Mouse (Mus musculus) CD8-positive naive resting alpha-beta T cell, adult 2 months (primary cell): ENCODE data around the gene Igf1r.

Experiments
- DNase-seq, 2 experiments: peaks; one replicate each; pipeline ENCODE4 v3.0.0; 2022; ENCODE audit warnings: low read depth in 2 of 2, low spot score in 2 of 2

The Igf1r gene

GRCm38 (mm10) chr7:68117567-68117966 lies 164.9 kb downstream of the Igf1r start:
- no peak for DNase-seq

- DNase-seq, result no peak
Measured at GRCm38 (mm10) chr7:68117981-68118380, 165.4 kb downstream of the Igf1r start.

DNA sequence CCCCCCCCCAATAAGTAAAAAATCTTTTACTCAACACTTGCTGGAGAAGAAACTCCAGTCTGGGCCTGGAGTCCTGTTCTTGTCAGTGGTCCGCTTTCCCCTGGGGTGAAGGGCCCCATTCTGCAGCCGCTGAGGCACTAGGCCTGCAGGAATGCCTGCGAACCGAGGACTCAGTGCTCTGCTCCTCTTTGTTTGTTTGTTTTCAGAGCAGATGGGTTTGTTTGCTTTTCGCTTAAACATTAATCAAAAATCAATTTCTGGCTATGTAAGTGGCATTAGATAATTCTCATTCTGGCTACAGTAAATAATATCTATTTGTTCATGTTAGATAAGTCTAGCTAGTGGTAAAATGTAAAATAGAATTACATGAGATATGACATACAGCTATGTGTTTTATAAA lies 167.0 kb downstream of the Igf1r start:
- DNase-seq, result no peak

DNA sequence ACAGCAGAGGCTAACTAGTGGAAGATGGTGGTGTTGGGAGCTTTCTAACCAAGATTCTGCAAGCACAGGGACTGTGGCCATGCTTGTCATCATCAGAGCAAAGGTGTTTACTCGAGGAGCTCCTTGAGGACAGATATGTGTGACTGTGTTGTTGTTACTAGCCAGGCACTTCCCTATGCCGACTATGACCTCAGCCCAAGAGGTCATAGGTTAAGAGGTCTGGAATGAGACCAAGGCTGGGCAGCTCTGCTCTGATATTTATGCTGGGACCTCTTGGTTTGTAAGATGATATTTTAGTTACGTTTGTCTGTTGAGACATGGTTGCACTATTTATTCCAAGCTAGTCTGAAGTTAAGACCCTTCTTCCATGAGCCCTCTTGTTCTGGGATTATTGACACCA lies 169.8 kb downstream of the Igf1r start:
- no peak for DNase-seq

DNA sequence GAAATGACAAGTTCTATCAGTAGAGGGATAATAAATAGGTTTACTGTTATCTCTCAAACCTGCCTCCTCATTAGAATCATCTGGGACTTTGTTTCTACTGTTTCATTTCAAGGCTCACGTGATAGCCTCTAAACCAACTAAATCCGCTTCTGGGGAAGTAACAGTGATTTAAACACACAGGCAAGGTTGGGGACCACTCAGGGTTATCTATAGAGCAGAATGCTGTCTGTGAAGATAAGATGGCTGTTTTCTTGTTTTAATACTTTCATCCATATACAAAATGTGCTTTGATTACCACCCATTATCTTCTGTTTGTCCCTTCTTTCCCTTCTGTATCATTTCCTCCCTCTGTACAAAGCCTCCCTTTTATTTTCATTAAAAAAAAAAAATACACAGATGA lies 172.7 kb downstream of the Igf1r start:
- DNase-seq, result no peak

GRCm38 (mm10) chr7:68127799-68128261 lies 175.2 kb downstream of the Igf1r start:
- peak; percentile 31 to 54 for DNase-seq

DNA sequence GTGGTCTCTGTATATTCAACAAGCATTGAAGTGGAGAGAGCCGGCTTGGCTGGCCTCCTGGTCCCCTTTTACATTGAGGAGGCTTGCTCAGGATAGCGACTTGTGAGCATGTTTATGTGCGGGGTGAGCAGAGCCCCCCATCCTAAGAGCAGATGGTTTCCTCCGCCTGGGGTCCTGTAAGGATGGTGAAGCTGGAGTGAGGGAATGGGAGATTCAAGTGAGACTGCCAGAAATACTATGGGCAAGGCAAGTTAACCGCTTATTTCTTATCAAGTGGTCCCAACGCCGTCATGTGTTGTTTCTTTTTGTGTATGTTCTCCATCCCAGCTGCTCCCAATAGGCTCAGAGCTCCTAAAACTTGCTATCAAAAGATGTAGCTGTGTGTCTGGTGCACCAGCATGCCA lies 175.6 kb downstream of the Igf1r start:
- no peak for DNase-seq

DNA sequence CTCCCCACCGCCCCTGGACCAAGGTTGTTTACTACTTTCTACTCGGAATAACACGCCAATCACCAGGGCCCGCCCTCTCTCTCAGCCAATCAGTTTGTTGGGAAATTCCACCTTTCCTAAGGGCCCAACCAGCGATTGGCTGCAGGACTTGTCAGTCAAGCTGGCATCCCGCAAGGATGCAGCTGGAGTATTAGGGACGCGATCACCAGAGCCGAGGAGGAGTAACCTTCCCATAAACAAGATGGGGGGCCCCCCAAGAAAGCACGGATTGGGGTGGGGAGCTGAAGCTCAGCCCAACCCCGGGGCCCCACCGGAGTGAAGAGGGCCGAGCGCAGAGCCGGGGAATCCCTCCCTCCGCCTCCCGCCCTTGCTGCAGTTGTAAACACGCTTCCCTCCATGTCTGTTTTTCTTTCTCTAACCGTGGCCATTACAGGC lies 176.5 kb downstream of the Igf1r start:
- DNase-seq, result peak; percentile 74 to 85

- DNase-seq, result peak; percentile 19 to 57
Measured at GRCm38 (mm10) chr7:68129546-68130253, 177.1 kb downstream of the Igf1r start.

DNA sequence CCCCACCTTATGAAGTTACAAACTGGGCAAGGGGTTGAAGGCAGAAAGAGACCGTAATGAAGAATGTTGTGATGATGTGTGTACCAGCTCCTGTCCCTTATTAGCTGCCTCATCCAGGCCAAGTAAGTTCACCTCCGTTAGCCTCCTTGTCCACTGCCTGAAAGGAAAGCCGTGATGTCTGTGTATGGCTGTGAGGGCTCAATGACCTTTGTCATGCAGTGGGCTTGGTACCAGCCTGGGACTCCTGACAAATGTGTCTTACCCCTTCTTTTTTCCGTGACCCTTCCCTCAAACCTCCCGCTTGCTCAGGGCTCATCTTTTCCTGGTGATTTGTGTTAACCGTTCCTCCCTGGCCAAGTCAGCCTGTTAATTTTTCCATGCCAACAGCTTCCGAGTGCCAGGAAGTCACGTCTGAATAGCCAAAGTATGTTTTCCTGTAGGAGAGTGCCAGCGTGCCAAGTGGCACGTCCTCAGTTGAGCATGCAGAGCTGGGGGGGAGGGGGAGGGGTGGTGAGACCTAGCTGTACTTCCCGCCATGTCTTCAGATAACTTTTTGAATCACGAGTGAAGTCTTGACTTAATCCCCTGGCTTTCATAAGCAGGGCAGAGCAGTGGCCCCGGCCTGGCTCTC lies 178.4 kb downstream of the Igf1r start:
- no peak for DNase-seq

- DNase-seq, result peak in 1 of 2 experiments; percentile 46
Measured at GRCm38 (mm10) chr7:68133679-68134078, 181.1 kb downstream of the Igf1r start.

GRCm38 (mm10) chr7:68134948-68135347 lies 182.3 kb downstream of the Igf1r start:
- DNase-seq, result no peak

DNA sequence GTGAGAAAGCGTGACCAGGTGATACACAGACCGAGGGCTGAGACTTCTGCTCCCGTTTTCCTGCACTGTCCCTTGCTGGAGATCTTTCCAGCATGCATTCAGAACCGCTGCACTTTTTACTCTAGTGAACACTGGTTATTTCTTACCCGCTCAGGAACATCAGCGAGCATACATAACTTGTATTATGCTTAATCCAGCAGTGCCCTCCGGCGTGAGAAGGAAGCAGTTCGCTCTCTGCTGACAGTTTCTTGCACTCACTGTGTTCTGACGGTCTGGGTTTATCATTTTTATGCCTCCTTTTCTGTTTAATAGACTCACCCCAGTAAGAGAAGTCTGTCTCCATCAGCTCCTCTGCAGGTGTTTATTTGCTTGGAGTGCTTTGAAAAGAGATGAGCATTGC lies 183.4 kb downstream of the Igf1r start:
- no peak for DNase-seq

- DNase-seq, result no peak
Measured at GRCm38 (mm10) chr7:68139384-68139783, 186.8 kb downstream of the Igf1r start.

DNA sequence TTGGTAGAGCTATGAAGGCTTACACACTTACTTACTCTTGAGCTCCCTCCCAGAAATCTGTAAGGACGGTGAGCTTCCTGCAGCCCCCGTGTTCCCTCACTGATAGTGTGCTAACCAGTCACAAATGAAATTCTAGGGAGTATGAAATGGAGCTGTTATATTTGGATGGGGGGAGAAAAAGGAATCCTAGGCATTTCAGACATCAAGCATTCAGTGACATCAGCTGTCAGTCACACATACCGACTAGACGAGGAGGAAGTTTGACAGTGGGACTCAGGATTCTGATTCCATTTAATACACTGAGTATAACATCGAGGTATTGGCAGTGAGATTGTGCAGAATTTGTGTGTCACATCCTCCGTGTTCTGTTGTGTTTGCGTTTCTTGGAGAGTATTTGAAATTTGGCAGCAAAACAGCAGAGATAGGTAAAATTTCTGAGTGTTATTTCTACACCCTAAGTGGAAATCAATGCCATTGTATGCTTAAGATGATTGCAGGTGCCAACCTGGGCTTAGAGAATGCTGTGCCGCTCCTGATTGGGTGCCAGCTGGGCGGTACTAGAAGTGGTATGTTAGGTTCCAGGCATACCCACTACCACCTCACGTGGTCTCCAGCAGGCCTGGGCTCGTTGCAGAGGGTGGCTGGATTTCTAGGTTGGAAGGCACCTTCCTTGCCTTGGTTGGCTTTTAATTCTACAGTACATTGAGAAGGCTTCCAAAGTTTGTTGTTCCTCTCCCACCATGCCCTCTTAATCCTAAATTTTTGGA lies 187.6 kb downstream of the Igf1r start:
- no peak for DNase-seq

GRCm38 (mm10) chr7:68144266-68144665 lies 191.6 kb downstream of the Igf1r start:
- peak; percentile 47 to 60 for DNase-seq

DNA sequence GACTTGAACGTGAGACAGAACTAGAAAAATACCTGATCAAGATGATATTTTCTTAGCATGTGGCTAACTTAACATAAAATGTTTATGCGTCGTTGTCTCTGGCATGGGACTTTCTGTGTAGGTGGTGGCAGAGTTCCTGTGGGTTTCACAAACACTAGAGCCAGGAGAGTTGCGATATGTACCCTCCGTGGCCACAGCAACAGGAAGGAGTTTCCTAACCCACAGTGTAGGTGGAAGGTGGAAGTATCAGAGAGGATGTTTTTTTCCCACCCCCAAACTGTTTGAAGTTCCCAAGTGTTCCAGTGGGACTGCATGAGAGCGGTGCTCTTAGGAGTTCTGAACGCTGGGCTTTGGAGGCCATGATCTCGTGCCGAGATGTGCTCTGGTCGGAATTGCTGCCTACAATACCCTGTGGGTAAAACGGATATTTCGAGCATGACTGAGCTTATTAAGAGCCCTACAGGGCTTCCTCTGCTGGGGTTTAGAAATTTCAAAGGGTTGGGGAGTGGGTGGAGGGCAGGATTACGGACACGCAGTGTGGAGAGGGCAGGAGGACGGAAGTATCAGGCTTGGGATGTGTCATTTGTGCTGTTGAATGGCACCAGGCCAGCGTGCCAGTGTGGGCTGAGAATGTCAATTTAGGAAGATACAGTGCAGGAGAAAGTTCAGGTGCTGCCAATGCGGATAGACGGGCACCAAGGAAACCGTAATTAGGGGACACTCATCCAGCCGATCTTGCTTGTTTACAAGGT lies 195.8 kb downstream of the Igf1r start:
- no peak for DNase-seq

GRCm38 (mm10) chr7:68151892-68152291 lies 199.3 kb downstream of the Igf1r start:
- DNase-seq, result no peak

GRCm38 (mm10) chr7:68152458-68152857 lies 199.8 kb downstream of the Igf1r start:
- DNase-seq, result no peak

GRCm38 (mm10) chr7:68153269-68153668 lies 200.6 kb downstream of the Igf1r start:
- no peak for DNase-seq

- no peak for DNase-seq
Measured at GRCm38 (mm10) chr7:68154588-68154987, 202.0 kb downstream of the Igf1r start.
